Mouse (Mus musculus): Measurements from ENCODE around the gene Grap2. TPM values are rescaled to one million over a fixed set of nuclear protein-coding genes. Genes with fewer than 3 reads are reported as not detected.

Gene Grap2
- polyA plus RNA-seq, 1 experiment: 16.9 TPM

- Histone ChIP-seq H3K4me1 (ENCODE audit: control insufficient read depth) (no peaks in the 10 kb centered on the region), H3K9me3 (ENCODE audit: control insufficient read depth, low read length) (no peaks in the 10 kb centered on the region), H3K27me3 (ENCODE audit: control insufficient read depth) (peaks cover 42% of the 10 kb centered on the region), H3K4me3 (replicated peaks) (no peak overlapping the region), H3K36me3 (ENCODE audit: control insufficient read depth) (no peaks in the 10 kb centered on the region)
- no peak for TF ChIP-seq TAL1 (IDR thresholded peaks at IDR 0.05; ENCODE audit: low read length)
- no peak for TF ChIP-seq GATA1 (IDR thresholded peaks at IDR 0.05; ENCODE audit: low read length)
Observed at GRCm38 (mm10) chr15:80563634-80564208, 8.7 kb upstream of the Grap2 start.

GRCm38 (mm10) chr15:80565106-80565665, 7.2 kb upstream of the Grap2 start, which contains the start of gene Enthd1:
Gene Enthd1 (minus strand): TSS chr15:80565156.
- Histone ChIP-seq H3K27me3 (ENCODE audit: control insufficient read depth) (peaks cover 35% of the 10 kb centered on the region), H3K4me3 (replicated peaks) (no peak within 1 kb of the TSS), H3K9me3 (ENCODE audit: control insufficient read depth, low read length) (no peaks in the 10 kb centered on the region), H3K36me3 (ENCODE audit: control insufficient read depth) (no peaks in the 10 kb centered on the region), H3K4me1 (ENCODE audit: control insufficient read depth) (no peaks in the 10 kb centered on the region)
- no peak for TF ChIP-seq GATA1 (IDR thresholded peaks at IDR 0.05; ENCODE audit: low read length)
- no peak for TF ChIP-seq TAL1 (IDR thresholded peaks at IDR 0.05; ENCODE audit: low read length)

- TF ChIP-seq GATA1 (IDR thresholded peaks at IDR 0.05; ENCODE audit: low read length) (no peak), TAL1 (IDR thresholded peaks at IDR 0.05; ENCODE audit: low read length) (no peak)
- Histone ChIP-seq H3K4me1 (ENCODE audit: control insufficient read depth) (no peaks in the 10 kb centered on the region), H3K36me3 (ENCODE audit: control insufficient read depth) (no peaks in the 10 kb centered on the region), H3K9me3 (ENCODE audit: control insufficient read depth, low read length) (no peaks in the 10 kb centered on the region), H3K4me3 (replicated peaks) (no peak overlapping the region), H3K27me3 (ENCODE audit: control insufficient read depth) (peaks cover 34% of the 10 kb centered on the region)
Observed at GRCm38 (mm10) chr15:80566696-80567095, 5.7 kb upstream of the Grap2 start.

- peaks cover 38% of the 10 kb centered on the region for H3K27me3 ChIP-seq (ENCODE audit: control insufficient read depth)
- H3K4me3 ChIP-seq (replicated peaks): no peak overlapping the region
- TF ChIP-seq GATA1 (IDR thresholded peaks at IDR 0.05; ENCODE audit: low read length) (no peak), TAL1 (IDR thresholded peaks at IDR 0.05; ENCODE audit: low read length) (no peak)
- H3K9me3 ChIP-seq (ENCODE audit: control insufficient read depth, low read length): no peaks in the 10 kb centered on the region
- H3K4me1 ChIP-seq (ENCODE audit: control insufficient read depth): no peaks in the 10 kb centered on the region
- H3K36me3 ChIP-seq (ENCODE audit: control insufficient read depth): no peaks in the 10 kb centered on the region
Observed at GRCm38 (mm10) chr15:80567139-80567538, 5.3 kb upstream of the Grap2 start.

GRCm38 (mm10) chr15:80567731-80568130, 4.7 kb upstream of the Grap2 start:
- Histone ChIP-seq H3K4me3 (replicated peaks) (no peak overlapping the region), H3K9me3 (ENCODE audit: control insufficient read depth, low read length) (no peaks in the 10 kb centered on the region), H3K4me1 (ENCODE audit: control insufficient read depth) (peaks cover 2% of the 10 kb centered on the region; the same call in 1 of the 2 replicates), H3K27me3 (ENCODE audit: control insufficient read depth) (peaks cover 39% of the 10 kb centered on the region), H3K36me3 (ENCODE audit: control insufficient read depth) (no peaks in the 10 kb centered on the region)
- TF ChIP-seq GATA1 (IDR thresholded peaks at IDR 0.05; ENCODE audit: low read length) (no peak), TAL1 (IDR thresholded peaks at IDR 0.05; ENCODE audit: low read length) (no peak)

- Histone ChIP-seq H3K9me3 (ENCODE audit: control insufficient read depth, low read length) (no peaks in the 10 kb centered on the region), H3K4me3 (replicated peaks) (no peak overlapping the region), H3K4me1 (ENCODE audit: control insufficient read depth) (peaks cover 2% of the 10 kb centered on the region; the same call in 1 of the 2 replicates), H3K36me3 (ENCODE audit: control insufficient read depth) (no peaks in the 10 kb centered on the region), H3K27me3 (ENCODE audit: control insufficient read depth) (peaks cover 47% of the 10 kb centered on the region)
- TF ChIP-seq TAL1 (IDR thresholded peaks at IDR 0.05; ENCODE audit: low read length) (no peak), GATA1 (IDR thresholded peaks at IDR 0.05; ENCODE audit: low read length) (no peak)
Observed at GRCm38 (mm10) chr15:80569205-80569604, 3.2 kb upstream of the Grap2 start.

- peaks cover 2% of the 10 kb centered on the region; the same call in 1 of the 2 replicates for H3K4me1 ChIP-seq (ENCODE audit: control insufficient read depth)
- no peak overlapping the region for H3K4me3 ChIP-seq (replicated peaks)
- H3K36me3 ChIP-seq (ENCODE audit: control insufficient read depth): no peaks in the 10 kb centered on the region
- peaks cover 46% of the 10 kb centered on the region for H3K27me3 ChIP-seq (ENCODE audit: control insufficient read depth)
- TF ChIP-seq GATA1 (IDR thresholded peaks at IDR 0.05; ENCODE audit: low read length) (no peak), TAL1 (IDR thresholded peaks at IDR 0.05; ENCODE audit: low read length) (no peak)
- H3K9me3 ChIP-seq (ENCODE audit: control insufficient read depth, low read length): no peaks in the 10 kb centered on the region
Observed at GRCm38 (mm10) chr15:80570226-80570625, 2.2 kb upstream of the Grap2 start.

- Histone ChIP-seq H3K36me3 (ENCODE audit: control insufficient read depth) (no peaks in the 10 kb centered on the region), H3K9me3 (ENCODE audit: control insufficient read depth, low read length) (no peaks in the 10 kb centered on the region), H3K4me1 (ENCODE audit: control insufficient read depth) (peaks cover 2% of the 10 kb centered on the region; the same call in 1 of the 2 replicates), H3K4me3 (replicated peaks) (no peak overlapping the region), H3K27me3 (ENCODE audit: control insufficient read depth) (peaks cover 56% of the 10 kb centered on the region)
- TF ChIP-seq GATA1 (IDR thresholded peaks at IDR 0.05; ENCODE audit: low read length): no peak
Observed at GRCm38 (mm10) chr15:80571611-80572010, 783 bp upstream of the Grap2 start.

GRCm38 (mm10) chr15:80572811-80573520, 572 bp downstream of the Grap2 start:
- no peak overlapping the region for H3K4me3 ChIP-seq (replicated peaks)
- peaks cover 2% of the 10 kb centered on the region; the same call in 1 of the 2 replicates for H3K4me1 ChIP-seq (ENCODE audit: control insufficient read depth)
- H3K36me3 ChIP-seq (ENCODE audit: control insufficient read depth): no peaks in the 10 kb centered on the region
- H3K9me3 ChIP-seq (ENCODE audit: control insufficient read depth, low read length): no peaks in the 10 kb centered on the region
- H3K27me3 ChIP-seq (ENCODE audit: control insufficient read depth): peaks cover 69% of the 10 kb centered on the region
- TF ChIP-seq GATA1 (IDR thresholded peaks at IDR 0.05; ENCODE audit: low read length): no peak
- TF ChIP-seq TAL1 (IDR thresholded peaks at IDR 0.05; ENCODE audit: low read length): no peak
